Mouse (Mus musculus): ENCODE measurements around the gene Gm9821. TPM values are rescaled to one million over a fixed set of nuclear protein-coding genes. Genes with fewer than 3 reads are reported as not detected.

Gene Gm9821
- total and polyA plus RNA-seq, 2 experiments from 2014 or later = 0.11 to 0.14 TPM

DNA sequence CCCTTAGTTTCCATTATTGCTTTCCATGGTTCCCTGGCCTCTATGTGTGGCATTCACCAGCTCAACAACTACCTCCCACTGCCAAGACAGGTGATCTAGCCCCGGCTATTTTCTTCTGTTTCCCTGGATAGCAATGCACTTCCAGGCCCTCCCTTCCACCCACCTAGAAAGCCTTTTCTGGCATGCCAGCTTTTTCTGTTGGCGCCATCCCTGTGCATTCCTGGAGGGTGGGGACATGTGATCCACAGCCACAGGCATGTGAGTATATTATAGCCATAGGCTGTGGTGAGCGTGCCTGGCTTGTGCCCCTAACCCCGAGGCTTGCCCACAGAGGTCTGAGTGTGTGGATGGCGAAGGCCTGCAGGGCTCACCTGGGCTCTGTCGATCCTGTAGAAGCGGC is 9.3 kb upstream of the Gm9821 start:
- H3K4me1 ChIP-seq (ENCODE audit: insufficient read depth, low read length) = no peaks in the 10 kb centered on the region; the same call in 1 of the 2 replicates
- no peak overlapping the region for H3K9ac ChIP-seq (replicated peaks; ENCODE audit: low read length, poor library complexity, severe bottlenecking)
- no peak overlapping the region for H3K4me2 ChIP-seq (ENCODE audit: low read depth, low read length, poor library complexity, severe bottlenecking)
- TF ChIP-seq CTCF (IDR thresholded peaks at IDR 0.05) = no peak
- H3K27ac ChIP-seq (ENCODE audit: low read depth, low read length) = no peak overlapping the region
- WGBS = 95% methylated on average over 7 of the region's 7 CpGs
- H3K4me3 ChIP-seq (ENCODE audit: low read depth, low read length) = no peak overlapping the region
- H3K9me3 ChIP-seq (ENCODE audit: low read length) = no peaks in the 10 kb centered on the region
- ATAC-seq (ENCODE audit: low FRiP score) (no peak), DNase-seq (ENCODE audit: low spot score) (no peak)
- H3K27me3 ChIP-seq (ENCODE audit: insufficient read depth, low read length) = 0 out of 2 replicates have a peak, but pooled peaks cover 3% of the 10 kb centered on the region
- peaks cover 50% of the 10 kb centered on the region for H3K36me3 ChIP-seq (ENCODE audit: insufficient read depth, low read length)

GRCm38 (mm10) chr2:91939303-91939935 is 6.1 kb upstream of the Gm9821 start:
- Histone ChIP-seq H3K27me3 (ENCODE audit: insufficient read depth, low read length) (no peaks in the 10 kb centered on the region), H3K27ac (ENCODE audit: low read depth, low read length) (no peak overlapping the region), H3K4me3 (ENCODE audit: low read depth, low read length) (no peak overlapping the region), H3K36me3 (ENCODE audit: insufficient read depth, low read length) (peaks cover 55% of the 10 kb centered on the region), H3K9ac (replicated peaks; ENCODE audit: low read length, poor library complexity, severe bottlenecking) (no peak overlapping the region), H3K4me2 (ENCODE audit: low read depth, low read length, poor library complexity, severe bottlenecking) (no peak overlapping the region), H3K9me3 (ENCODE audit: low read length) (no peaks in the 10 kb centered on the region), H3K4me1 (ENCODE audit: insufficient read depth, low read length) (no peaks in the 10 kb centered on the region)
- WGBS = 80% methylated on average over 15 of the region's 15 CpGs
- no peak for TF ChIP-seq CTCF (IDR thresholded peaks at IDR 0.05)
- DNase-seq (ENCODE audit: low spot score) (no peak), ATAC-seq (ENCODE audit: low FRiP score) (no peak)

GRCm38 (mm10) chr2:91942356-91942755 is 3.1 kb upstream of the Gm9821 start:
- ATAC-seq (ENCODE audit: low FRiP score) (no peak), DNase-seq (ENCODE audit: low spot score) (no peak)
- Histone ChIP-seq H3K27ac (ENCODE audit: low read depth, low read length) (no peak overlapping the region), H3K9ac (replicated peaks; ENCODE audit: low read length, poor library complexity, severe bottlenecking) (no peak overlapping the region), H3K4me3 (ENCODE audit: low read depth, low read length) (no peak overlapping the region), H3K4me1 (ENCODE audit: insufficient read depth, low read length) (0 out of 2 replicates have a peak, but pooled peaks cover 3% of the 10 kb centered on the region), H3K4me2 (ENCODE audit: low read depth, low read length, poor library complexity, severe bottlenecking) (no peak overlapping the region), H3K36me3 (ENCODE audit: insufficient read depth, low read length) (peaks cover 35% of the 10 kb centered on the region), H3K27me3 (ENCODE audit: insufficient read depth, low read length) (no peaks in the 10 kb centered on the region), H3K9me3 (ENCODE audit: low read length) (no peaks in the 10 kb centered on the region)
- peak; percentile 33 for TF ChIP-seq CTCF (IDR thresholded peaks at IDR 0.05)
- WGBS = 85% methylated on average over 6 of the region's 6 CpGs

- DNase-seq (ENCODE audit: low spot score) = peak; percentile 82
- peaks cover 18% of the 10 kb centered on the region for H3K36me3 ChIP-seq (ENCODE audit: insufficient read depth, low read length)
- 50% methylated on average over 13 of the region's 13 CpGs for WGBS
- H3K4me2 ChIP-seq (ENCODE audit: low read depth, low read length, poor library complexity, severe bottlenecking) = no peak overlapping the region
- peak; percentile 73 for ATAC-seq (ENCODE audit: low FRiP score)
- H3K4me1 ChIP-seq (ENCODE audit: insufficient read depth, low read length) = 0 out of 2 replicates have a peak, but pooled peaks cover 4% of the 10 kb centered on the region
- no peaks in the 10 kb centered on the region for H3K27me3 ChIP-seq (ENCODE audit: insufficient read depth, low read length)
- no peak overlapping the region for H3K27ac ChIP-seq (ENCODE audit: low read depth, low read length)
- H3K4me3 ChIP-seq (ENCODE audit: low read depth, low read length) = no peak overlapping the region
- no peaks in the 10 kb centered on the region for H3K9me3 ChIP-seq (ENCODE audit: low read length)
- TF ChIP-seq CTCF (IDR thresholded peaks at IDR 0.05) = peak; percentile 95
- H3K9ac ChIP-seq (replicated peaks; ENCODE audit: low read length, poor library complexity, severe bottlenecking) = no peak overlapping the region
Measured at GRCm38 (mm10) chr2:91944170-91944950, 1.1 kb upstream of the Gm9821 start.

- 62% methylated on average over 6 of the region's 6 CpGs for WGBS
- DNase-seq (ENCODE audit: low spot score) = no peak
- no peak overlapping the region for H3K4me2 ChIP-seq (ENCODE audit: low read depth, low read length, poor library complexity, severe bottlenecking)
Measured at GRCm38 (mm10) chr2:91946836-91947235, 1.3 kb downstream of the Gm9821 start.

More at GRCm38 (mm10) chr2:91946836-91947235, 1.3 kb downstream of the Gm9821 start:
- H3K9ac ChIP-seq (replicated peaks; ENCODE audit: low read length, poor library complexity, severe bottlenecking) = no peak overlapping the region
- no peak for ATAC-seq (ENCODE audit: low FRiP score)
- 0 out of 2 replicates have a peak, but pooled peaks cover 14% of the 10 kb centered on the region for H3K4me1 ChIP-seq (ENCODE audit: insufficient read depth, low read length)
- no peak overlapping the region for H3K4me3 ChIP-seq (ENCODE audit: low read depth, low read length)
- TF ChIP-seq CTCF (IDR thresholded peaks at IDR 0.05) = no peak
- peaks cover 5% of the 10 kb centered on the region; the same call in 1 of the 2 replicates for H3K36me3 ChIP-seq (ENCODE audit: insufficient read depth, low read length)
- no peaks in the 10 kb centered on the region for H3K27me3 ChIP-seq (ENCODE audit: insufficient read depth, low read length)
- no peaks in the 10 kb centered on the region for H3K9me3 ChIP-seq (ENCODE audit: low read length)
- no peak overlapping the region for H3K27ac ChIP-seq (ENCODE audit: low read depth, low read length)

All from midbrain, postnatal 0 days (tissue).